Mouse (Mus musculus): ENCODE data around the gene Srsf10.

DNA sequence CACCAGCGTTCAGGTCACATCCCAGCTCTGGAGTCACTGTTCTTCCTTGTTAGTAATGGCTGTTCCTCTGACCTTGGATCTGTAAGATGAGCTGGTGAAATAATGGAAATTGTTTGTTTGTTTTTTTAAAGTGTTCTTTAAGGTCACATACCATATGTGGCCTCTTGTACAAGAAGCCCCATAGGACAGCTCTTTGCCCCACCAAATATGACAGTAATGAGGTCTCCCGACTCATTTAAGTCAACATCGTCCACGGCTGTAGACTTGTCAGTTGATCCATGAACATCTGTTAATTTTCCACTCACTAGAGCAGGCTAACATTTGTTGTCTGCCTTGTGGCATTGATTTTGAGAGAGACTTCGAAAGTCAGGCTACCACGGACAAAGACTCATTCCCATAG, 23.5 kb downstream of the Srsf10 start:
- TF ChIP-seq CTCF (IDR thresholded peaks at IDR 0.05; ENCODE audit: control insufficient read depth, insufficient read depth, insufficient read length) (no peak), FOSL1 (IDR thresholded peaks at IDR 0.05; ENCODE audit: insufficient read depth, low read length, poor library complexity, severe bottlenecking) (no peak), MAX (IDR thresholded peaks at IDR 0.05) (no peak), MYOD1 (IDR thresholded peaks at IDR 0.05; ENCODE audit: control insufficient read depth, insufficient read length, low read depth) (no peak)

Measured in C2C12 (cell line).